Mouse (Mus musculus) left cerebral cortex, postnatal 36 days (tissue): ENCODE data around the gene Pate3. TPM values are rescaled to one million over a fixed set of nuclear protein-coding genes. Genes with fewer than 3 reads are reported as not detected.
A peak's percentile ranks its signal among the peaks of the same experiment; 100 is the strongest.
"Not testable (repeated sequence)": the region's sequence is repeated elsewhere in the genome, so short reads cannot be mapped to it uniquely, and the experiment has no call there.

ENCODE experiments used
- DNase-seq, 2 experiments: peaks; one replicate each; pipeline ENCODE4 v3.0.0; 2021 to 2022; ENCODE audit warnings: low spot score in 2 of 2, mixed read lengths in 1 of 2
- intact Hi-C: fragments of 180-260 bp; cut with DNase I; formaldehyde crosslinking; loops from one replicate; pipeline ENCODE4 v1.15.1; 2025
- total RNA-seq, 2 experiments: library from RNA; stranded (reverse); gene quantifications; 2 replicates each; pipeline ENCODE4 v1.2.3; 2021

Gene Pate3
- not detected for total RNA-seq

GRCm38 (mm10) chr9:35648102-35648501, at the start of gene Pate3:
TSS of gene Pate3 (minus strand) at chr9:35648202.
- DNase-seq: no peak
- intact Hi-C loops: no loop called here

GRCm38 (mm10) chr9:35691924-35692323, 43.9 kb upstream of the Pate3 start:
- no peak for DNase-seq
- intact Hi-C loops: no loop called here

- DNase-seq: peak in 1 of 2 experiments; percentile 3
- intact Hi-C loops: no loop called here
Observed at GRCm38 (mm10) chr9:35687013-35687412, 39.0 kb upstream of the Pate3 start, which contains the start of gene Pate1. TSS of gene Pate1 (minus strand) at chr9:35687390.

GRCm38 (mm10) chr9:35673557-35673956, 25.6 kb upstream of the Pate3 start:
- intact Hi-C loops: no loop called here
- DNase-seq: no peak

GRCm38 (mm10) chr9:35632981-35633380, 15.0 kb downstream of the Pate3 start:
- DNase-seq: no peak
- intact Hi-C loops: no loop called here

GRCm38 (mm10) chr9:35616784-35617183, 31.2 kb downstream of the Pate3 start:
- intact Hi-C loops, DNase-seq: not testable (repeated sequence)

- no peak for DNase-seq
- intact Hi-C loops: no loop called here
Observed at GRCm38 (mm10) chr9:35614005-35614404, 34.0 kb downstream of the Pate3 start.

- no peak for DNase-seq
- intact Hi-C loops: no loop called here
Observed at GRCm38 (mm10) chr9:35611841-35612240, 36.2 kb downstream of the Pate3 start, which contains the start of gene Pate4. TSS of gene Pate4 (minus strand) at chr9:35611941.

GRCm38 (mm10) chr9:35607647-35608405, 40.2 kb downstream of the Pate3 start:
- no peak for DNase-seq
- intact Hi-C loops: no loop called here

Other genes starting within 250 kb of the Pate3 start
- 1 to 10 TPM; 8.0 to 9.1 TPM for gene Cdon, start 227.1 kb downstream of the Pate3 start, total RNA-seq
- not detected for gene Gm1113, start 129.9 kb downstream of the Pate3 start, total RNA-seq
- gene Ddx25, start 89.7 kb downstream of the Pate3 start, total RNA-seq: 10 to 100 TPM; 14.2 to 16.4 TPM
- 10 to 100 TPM in 1 of 2 experiments, 1 to 10 TPM in 1; 10.0 to 12.7 TPM for gene Pus3, start 89.6 kb downstream of the Pate3 start, total RNA-seq
- gene Pate2, start 77.9 kb downstream of the Pate3 start, total RNA-seq: 1 to 10 TPM in 1 of 2 experiments, under 1 TPM in 1; 0.95 to 1.1 TPM
- 1 to 10 TPM; 7.3 to 8.0 TPM for gene Hyls1, start 77.8 kb downstream of the Pate3 start, total RNA-seq
- not detected for gene Pate4, start 36.3 kb downstream of the Pate3 start, total RNA-seq
- gene Pate1, start 39.2 kb upstream of the Pate3 start, total RNA-seq: not detected
- not detected for gene Gm17677, start 92.8 kb upstream of the Pate3 start, total RNA-seq
- gene Gm17727, start 129.9 kb upstream of the Pate3 start, total RNA-seq: not detected
- not detected for gene Gm27235, start 141.9 kb upstream of the Pate3 start, total RNA-seq
- gene D730048I06Rik, start 141.9 kb upstream of the Pate3 start, total RNA-seq: not detected
- gene 9230110F15Rik, start 195.9 kb upstream of the Pate3 start, total RNA-seq: not detected